Mouse (Mus musculus): ENCODE results near the gene A230072I06Rik. TPM values are rescaled to one million over a fixed set of nuclear protein-coding genes. Genes with fewer than 3 reads are reported as not detected.

A230072I06Rik gene
- not detected in 2 replicates for polyA plus RNA-seq (2015; fragmentation: Nextera tagmentation; extraction: Ambion mirVana)

DNA sequence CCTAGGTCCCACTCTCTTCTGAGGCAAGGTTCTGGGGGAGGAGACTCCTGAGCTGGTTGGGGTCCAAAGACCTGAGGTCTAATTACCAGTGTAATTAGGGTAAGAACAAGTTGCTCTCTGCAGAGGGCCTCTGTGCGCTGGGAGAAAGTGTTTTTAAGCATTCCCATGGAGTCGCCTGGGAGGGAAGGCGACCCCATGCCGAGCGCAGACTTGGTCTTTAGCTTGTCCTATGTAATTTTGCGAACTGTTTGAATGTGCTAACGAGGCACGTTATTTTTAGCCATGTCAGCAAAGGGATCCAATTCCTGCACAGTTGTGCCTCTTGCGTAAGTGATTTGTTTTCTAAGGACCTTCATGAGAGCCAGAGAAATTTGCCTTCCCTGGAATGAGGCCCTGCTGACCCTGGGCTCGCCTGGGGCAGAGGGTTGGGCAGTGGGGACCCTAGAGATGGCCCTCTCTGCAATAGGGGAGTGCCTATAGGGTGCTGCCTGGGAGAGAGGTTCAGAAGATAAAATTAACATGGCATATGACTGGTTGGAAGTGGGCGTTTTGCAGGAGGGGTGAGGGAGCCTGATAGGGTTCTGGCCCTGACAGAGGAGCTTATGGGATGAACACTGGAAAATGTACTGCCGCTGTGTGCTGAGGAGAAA, at the start of gene A230072I06Rik:
TSS of gene A230072I06Rik (plus strand) at position 157 of the 650 bp plus-strand sequence.
- H3K4me3 ChIP-seq, result no peak within 1 kb of the TSS
- H3K27me3 ChIP-seq, result peaks cover 73% of the 10 kb centered on the region
- H3K4me1 ChIP-seq (replicated peaks), result peaks cover 16% of the 10 kb centered on the region
- no peak within 1 kb of the TSS for H3K27ac ChIP-seq (replicated peaks)
- no peak within 1 kb of the TSS for H3K4me2 ChIP-seq
- H3K36me3 ChIP-seq, result no peaks in the 10 kb centered on the region
- H3K9ac ChIP-seq, result no peak within 1 kb of the TSS
- H3K9me3 ChIP-seq, result no peaks in the 10 kb centered on the region
- no peak for ATAC-seq (ENCODE audit: low read depth)
- WGBS, result 30% methylated on average over 12 of the region's 12 CpGs

DNA sequence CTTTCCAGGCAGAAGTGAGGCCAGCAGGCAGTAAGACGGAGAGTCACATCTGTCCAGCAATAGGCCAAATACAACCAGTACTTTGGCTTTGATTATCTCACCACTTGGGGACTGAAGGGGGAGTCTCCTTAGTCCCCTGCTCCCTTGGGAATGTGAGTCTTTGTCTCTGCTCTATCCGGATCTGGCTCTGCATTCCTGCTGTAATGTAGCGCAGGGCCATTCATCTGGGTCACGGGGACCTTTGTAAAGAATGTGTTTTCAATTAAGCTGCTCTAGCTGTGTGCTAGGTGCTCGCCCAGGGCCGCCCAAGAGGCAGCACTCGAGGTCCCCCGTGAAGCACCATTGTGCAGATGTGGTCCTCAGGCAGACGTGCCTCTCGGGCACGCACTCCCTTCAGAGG, 44.6 kb upstream of the A230072I06Rik start:
- 26% methylated on average over 11 of the region's 11 CpGs for WGBS
- Histone ChIP-seq H3K4me1 (replicated peaks) (peaks cover 8% of the 10 kb centered on the region), H3K27me3 (peaks cover 33% of the 10 kb centered on the region), H3K27ac (replicated peaks) (no peak overlapping the region), H3K4me2 (no peak overlapping the region), H3K9ac (no peak overlapping the region), H3K36me3 (no peaks in the 10 kb centered on the region), H3K9me3 (no peaks in the 10 kb centered on the region), H3K4me3 (no peak overlapping the region)
- no peak for ATAC-seq (ENCODE audit: low read depth)

DNA sequence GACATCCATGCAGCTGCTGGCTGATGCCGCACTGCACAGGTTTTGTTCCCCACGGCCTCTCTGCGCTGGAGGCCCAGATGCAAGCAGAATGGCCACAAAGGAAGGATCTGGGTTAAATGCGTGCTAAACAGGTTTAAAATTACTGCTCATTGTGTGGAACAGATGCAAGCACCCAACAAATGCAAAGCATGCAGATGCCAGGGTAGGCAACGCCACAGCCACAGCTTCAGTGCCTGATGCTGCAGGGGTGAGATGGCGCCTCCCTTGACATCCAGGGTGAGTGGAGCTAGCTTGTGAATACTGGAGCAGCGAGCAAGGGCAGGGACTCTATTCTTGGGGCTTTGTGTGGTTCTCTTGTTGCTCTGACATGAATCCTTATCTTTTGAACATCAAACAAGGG, 39.8 kb upstream of the A230072I06Rik start:
- Histone ChIP-seq H3K36me3 (no peaks in the 10 kb centered on the region), H3K27me3 (peaks cover 31% of the 10 kb centered on the region), H3K27ac (replicated peaks) (no peak overlapping the region), H3K9me3 (no peaks in the 10 kb centered on the region), H3K4me3 (no peak overlapping the region), H3K4me1 (replicated peaks) (peaks cover 17% of the 10 kb centered on the region), H3K4me2 (no peak overlapping the region), H3K9ac (no peak overlapping the region)
- no peak for ATAC-seq (ENCODE audit: low read depth)
- WGBS, result 59% methylated on average over 7 of the region's 7 CpGs

DNA sequence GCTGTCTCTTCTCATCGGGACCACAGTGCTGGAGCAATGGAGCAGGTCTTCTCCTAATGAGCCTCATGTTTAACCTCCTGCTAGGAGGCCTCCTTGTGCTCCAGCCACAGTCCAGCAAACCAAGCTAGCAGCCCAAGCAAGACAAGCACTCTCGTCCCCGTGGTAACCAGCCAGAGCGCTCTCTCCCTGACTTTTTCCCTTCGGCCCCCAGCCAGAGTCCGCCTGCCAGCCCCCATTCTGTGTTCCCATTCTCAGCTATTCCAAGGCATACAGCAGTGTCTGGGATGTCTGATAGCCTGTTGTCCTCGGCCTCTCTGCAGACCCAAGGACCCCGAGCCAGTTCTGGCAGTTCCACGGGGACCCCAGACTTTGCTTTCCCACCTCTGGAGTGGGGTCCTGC, 38.5 kb upstream of the A230072I06Rik start:
- Histone ChIP-seq H3K27ac (replicated peaks) (no peak overlapping the region), H3K36me3 (no peaks in the 10 kb centered on the region), H3K4me3 (no peak overlapping the region), H3K4me1 (replicated peaks) (peaks cover 10% of the 10 kb centered on the region), H3K4me2 (no peak overlapping the region), H3K9me3 (no peaks in the 10 kb centered on the region), H3K27me3 (peaks cover 33% of the 10 kb centered on the region; the same call in 1 of the 2 replicates), H3K9ac (no peak overlapping the region)
- 44% methylated on average over 9 of the region's 9 CpGs for WGBS
- ATAC-seq (ENCODE audit: low read depth), result no peak

DNA sequence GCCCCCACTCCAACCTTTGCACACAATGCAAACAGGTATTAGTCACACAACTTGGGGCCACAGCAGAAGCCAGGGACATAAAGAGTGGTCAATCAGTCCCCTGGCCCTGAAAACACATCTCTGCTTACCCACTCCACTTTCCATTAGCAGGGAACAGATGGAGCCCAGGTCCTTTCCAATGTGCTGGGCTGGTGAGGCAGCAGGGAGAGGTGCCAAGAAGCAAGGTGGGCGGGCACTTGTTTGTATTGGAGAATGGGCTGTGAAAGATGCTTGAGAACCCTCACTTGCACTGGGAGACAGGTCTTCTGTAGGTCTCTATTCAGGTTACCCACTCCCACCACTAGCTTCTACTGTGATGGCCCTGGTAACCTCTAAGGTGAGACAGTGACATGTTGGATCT, 34.9 kb upstream of the A230072I06Rik start:
- WGBS, result 80% methylated on average over 1 of the region's 1 CpGs
- no peaks in the 10 kb centered on the region for H3K9me3 ChIP-seq
- H3K27ac ChIP-seq (replicated peaks), result no peak overlapping the region
- H3K4me3 ChIP-seq, result no peak overlapping the region
- H3K4me2 ChIP-seq, result no peak overlapping the region
- H3K9ac ChIP-seq, result no peak overlapping the region
- ATAC-seq (ENCODE audit: low read depth), result no peak
- no peaks in the 10 kb centered on the region for H3K36me3 ChIP-seq
- H3K4me1 ChIP-seq (replicated peaks), result peaks cover 10% of the 10 kb centered on the region
- H3K27me3 ChIP-seq, result peaks cover 28% of the 10 kb centered on the region

DNA sequence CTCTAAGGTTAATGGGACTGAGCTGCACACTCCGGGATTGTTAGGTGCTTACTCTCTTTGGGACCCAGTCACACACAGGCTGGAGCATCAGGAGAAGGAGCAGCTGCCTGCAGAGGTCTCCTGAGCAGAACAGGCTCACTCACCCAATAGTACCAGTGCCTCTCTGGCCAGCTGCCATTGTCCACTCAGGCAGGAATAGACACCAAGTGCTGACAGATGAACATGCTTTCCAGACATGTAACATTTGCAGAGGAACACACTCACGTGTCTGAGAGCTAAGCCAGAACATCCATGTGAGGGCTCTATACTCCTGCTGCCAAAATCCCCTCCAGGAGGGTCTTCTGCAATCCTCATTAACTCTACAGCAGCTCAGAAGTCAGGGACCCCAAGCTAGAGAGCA, 18.7 kb upstream of the A230072I06Rik start:
- Histone ChIP-seq H3K4me2 (no peak overlapping the region), H3K36me3 (no peaks in the 10 kb centered on the region), H3K9me3 (no peaks in the 10 kb centered on the region), H3K27ac (replicated peaks) (no peak overlapping the region), H3K9ac (no peak overlapping the region), H3K4me1 (replicated peaks) (no peaks in the 10 kb centered on the region), H3K4me3 (no peak overlapping the region), H3K27me3 (peaks cover 68% of the 10 kb centered on the region)
- 85% methylated on average over 2 of the region's 2 CpGs for WGBS
- no peak for ATAC-seq (ENCODE audit: low read depth)

DNA sequence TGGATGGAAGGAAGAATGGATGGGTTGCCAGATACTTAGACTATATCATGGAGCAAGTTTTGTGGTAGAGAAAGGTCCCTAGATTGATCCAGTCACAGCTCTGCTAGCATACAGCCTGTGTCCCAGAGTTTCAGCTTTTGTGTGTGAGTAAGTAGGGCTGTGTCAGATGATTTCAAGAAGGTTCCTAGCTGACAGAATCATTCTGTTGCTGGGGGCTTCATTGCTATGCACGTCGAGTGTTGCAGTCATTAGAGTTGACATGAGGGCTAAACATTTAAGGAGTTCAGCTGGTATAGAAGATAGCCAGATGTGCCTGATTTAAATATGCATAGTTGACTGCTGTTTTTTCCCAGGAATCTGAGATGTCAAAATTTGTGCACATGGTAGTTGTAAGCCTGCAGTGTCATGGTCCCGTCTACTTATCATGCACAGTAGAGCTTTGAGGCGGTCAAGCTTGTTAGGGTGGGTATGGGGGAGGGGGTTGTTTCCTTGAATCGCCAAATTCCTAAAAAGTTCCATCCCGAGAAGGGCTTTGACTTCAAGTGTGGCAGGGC, 18.1 kb upstream of the A230072I06Rik start:
- 78% methylated on average over 6 of the region's 6 CpGs for WGBS
- H3K27ac ChIP-seq (replicated peaks), result no peak overlapping the region
- H3K9ac ChIP-seq, result no peak overlapping the region
- no peak overlapping the region for H3K4me2 ChIP-seq
- no peak for ATAC-seq (ENCODE audit: low read depth)
- no peaks in the 10 kb centered on the region for H3K9me3 ChIP-seq
- H3K27me3 ChIP-seq, result peaks cover 70% of the 10 kb centered on the region
- H3K36me3 ChIP-seq, result no peaks in the 10 kb centered on the region
- no peak overlapping the region for H3K4me3 ChIP-seq
- H3K4me1 ChIP-seq (replicated peaks), result no peaks in the 10 kb centered on the region

DNA sequence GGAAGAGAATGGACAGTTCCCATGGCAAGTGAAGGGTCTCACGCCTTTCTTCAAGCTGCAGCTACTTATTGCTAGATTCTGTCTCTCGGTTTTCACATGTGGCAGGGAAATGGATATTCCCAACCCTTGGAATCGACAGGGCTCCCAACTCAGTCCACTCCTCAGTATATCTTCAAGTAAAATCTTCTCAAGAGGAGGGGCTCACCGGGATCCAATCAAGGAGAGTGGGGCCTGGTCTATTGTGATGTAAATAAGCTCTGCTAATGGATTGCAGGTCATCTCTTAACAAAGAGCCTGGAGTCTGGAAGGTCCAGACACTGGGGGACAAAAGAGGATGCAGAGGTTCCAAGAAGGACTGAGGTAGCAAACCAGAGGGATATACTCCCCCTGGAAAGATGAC, 17.1 kb upstream of the A230072I06Rik start:
- no peak overlapping the region for H3K4me2 ChIP-seq
- H3K36me3 ChIP-seq, result no peaks in the 10 kb centered on the region
- whole genome bisulfite sequencing, result 48% methylated on average over 4 of the region's 4 CpGs
- H3K4me1 ChIP-seq (replicated peaks), result no peaks in the 10 kb centered on the region
- H3K9me3 ChIP-seq, result no peaks in the 10 kb centered on the region
- no peak for ATAC-seq (ENCODE audit: low read depth)
- H3K9ac ChIP-seq, result no peak overlapping the region
- H3K27me3 ChIP-seq, result peaks cover 74% of the 10 kb centered on the region
- H3K27ac ChIP-seq (replicated peaks), result no peak overlapping the region
- no peak overlapping the region for H3K4me3 ChIP-seq

DNA sequence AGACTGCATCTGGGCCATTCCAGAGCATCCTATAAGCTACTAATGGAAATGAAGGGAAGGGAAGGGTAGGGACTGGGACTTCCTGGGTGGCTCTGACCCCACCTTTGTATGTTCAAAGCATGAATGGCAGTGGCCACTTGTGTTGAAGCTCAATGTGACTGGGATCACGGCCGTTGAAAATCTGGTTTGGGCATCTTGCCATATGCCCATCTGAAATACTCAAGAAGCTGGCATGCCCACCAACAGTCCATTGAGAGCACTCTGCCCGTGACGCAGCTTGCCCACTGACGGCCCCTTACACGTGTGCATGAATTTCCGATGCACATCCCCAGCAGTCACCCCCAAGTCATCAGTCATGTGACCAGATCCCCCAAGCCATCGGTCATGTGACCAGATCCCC, 13.6 kb upstream of the A230072I06Rik start:
- no peak overlapping the region for H3K27ac ChIP-seq (replicated peaks)
- no peak overlapping the region for H3K9ac ChIP-seq
- H3K4me2 ChIP-seq, result no peak overlapping the region
- peaks cover 68% of the 10 kb centered on the region for H3K27me3 ChIP-seq
- H3K4me3 ChIP-seq, result no peak overlapping the region
- H3K9me3 ChIP-seq, result no peaks in the 10 kb centered on the region
- H3K36me3 ChIP-seq, result no peaks in the 10 kb centered on the region
- WGBS, result 90% methylated on average over 8 of the region's 8 CpGs
- no peaks in the 10 kb centered on the region; the same call in 1 of the 2 replicates for H3K4me1 ChIP-seq (replicated peaks)
- ATAC-seq (ENCODE audit: low read depth), result no peak

DNA sequence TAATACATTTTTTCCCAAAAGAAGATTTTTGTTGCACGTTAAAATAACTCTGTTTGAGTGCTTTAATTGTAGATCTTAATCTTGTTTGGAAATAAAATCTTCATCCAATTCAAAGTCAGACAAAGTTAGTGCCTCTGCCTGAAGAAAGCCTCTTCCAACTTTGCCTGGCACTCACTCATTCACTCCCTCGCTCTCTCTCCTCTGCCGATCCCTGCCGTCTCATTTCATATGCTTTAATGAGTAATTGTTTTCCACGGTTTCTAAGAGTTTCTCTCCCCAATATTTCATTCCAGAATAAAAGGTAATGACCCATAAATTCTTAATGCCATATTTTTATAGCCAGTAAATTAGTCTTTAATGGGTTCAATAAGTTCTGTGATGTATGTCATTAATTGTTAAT, 10.8 kb upstream of the A230072I06Rik start:
- WGBS, result 28% methylated on average over 5 of the region's 5 CpGs
- peaks cover 71% of the 10 kb centered on the region for H3K27me3 ChIP-seq
- no peak overlapping the region for H3K4me3 ChIP-seq
- no peak overlapping the region for H3K4me2 ChIP-seq
- no peaks in the 10 kb centered on the region for H3K36me3 ChIP-seq
- H3K4me1 ChIP-seq (replicated peaks), result no peaks in the 10 kb centered on the region; the same call in 1 of the 2 replicates
- ATAC-seq (ENCODE audit: low read depth), result no peak
- no peak overlapping the region for H3K27ac ChIP-seq (replicated peaks)
- H3K9me3 ChIP-seq, result no peaks in the 10 kb centered on the region
- H3K9ac ChIP-seq, result no peak overlapping the region

DNA sequence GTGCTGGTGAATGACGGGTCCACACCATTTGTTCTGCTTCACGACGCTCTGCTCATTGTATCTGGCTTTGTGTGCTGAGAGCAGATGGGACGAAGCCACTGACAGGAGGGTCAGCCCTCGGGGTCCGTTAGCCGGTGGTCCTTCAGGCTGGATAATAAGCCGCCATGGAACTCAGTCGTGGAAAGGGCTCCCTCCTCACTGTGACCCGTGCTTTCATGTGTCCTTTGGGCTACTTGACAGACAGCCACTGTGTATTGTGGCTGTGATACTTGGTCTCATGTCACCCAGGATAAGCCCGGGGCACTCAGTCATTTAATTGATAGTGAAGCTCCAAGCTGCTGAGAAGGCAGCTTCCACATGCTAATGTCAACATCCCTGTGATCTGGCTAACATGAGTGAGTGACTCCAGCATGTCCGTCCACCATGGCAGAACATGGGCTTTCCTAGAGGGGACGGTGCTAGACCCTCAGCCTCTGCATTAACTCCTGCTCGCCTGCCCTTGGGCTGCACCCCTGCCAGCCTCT, 10.3 kb upstream of the A230072I06Rik start:
- Histone ChIP-seq H3K9me3 (no peaks in the 10 kb centered on the region), H3K9ac (no peak overlapping the region), H3K36me3 (no peaks in the 10 kb centered on the region), H3K27me3 (peaks cover 71% of the 10 kb centered on the region), H3K27ac (replicated peaks) (no peak overlapping the region), H3K4me2 (no peak overlapping the region), H3K4me1 (replicated peaks) (no peaks in the 10 kb centered on the region; the same call in 1 of the 2 replicates), H3K4me3 (no peak overlapping the region)
- 21% methylated on average over 14 of the region's 14 CpGs for WGBS
- ATAC-seq (ENCODE audit: low read depth), result peak; percentile 61

DNA sequence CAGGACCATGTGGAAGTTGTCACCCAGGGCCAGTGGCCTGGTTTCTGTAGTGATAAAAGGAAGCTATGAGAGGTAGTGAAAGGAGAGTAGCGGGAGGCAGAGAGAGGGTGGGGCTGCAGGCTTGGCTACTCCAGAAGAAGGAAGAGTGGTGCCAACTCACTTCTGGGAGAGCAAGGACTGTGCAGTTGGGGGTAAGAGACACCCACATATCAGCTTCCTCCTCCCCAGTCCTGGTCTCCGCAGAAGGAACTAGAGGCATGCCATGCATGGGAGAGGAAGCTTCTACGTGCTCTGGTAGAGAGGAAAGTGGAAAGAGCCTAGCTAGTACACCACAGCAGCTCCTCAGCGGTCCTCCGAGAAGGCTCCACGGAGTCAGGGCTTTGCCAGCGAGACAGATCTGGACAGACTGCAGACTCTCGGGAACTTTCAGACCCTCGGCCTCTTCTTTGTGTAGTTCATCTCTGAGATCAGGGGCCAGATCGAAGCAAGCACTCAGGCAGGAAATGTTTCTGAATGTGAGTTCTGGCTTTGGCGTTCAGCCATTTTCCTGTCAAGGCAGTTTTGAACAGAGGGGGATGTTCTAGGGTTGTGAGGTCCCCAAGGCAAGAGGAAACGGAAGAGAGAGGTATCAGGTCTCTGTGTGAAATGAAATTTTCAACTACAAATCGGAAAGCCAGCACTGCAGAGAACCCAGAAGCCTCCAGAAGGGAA, 1.0 kb downstream of the A230072I06Rik start:
- Histone ChIP-seq H3K27ac (replicated peaks) (no peak overlapping the region), H3K36me3 (no peaks in the 10 kb centered on the region), H3K4me3 (no peak overlapping the region), H3K4me1 (replicated peaks) (peaks cover 16% of the 10 kb centered on the region), H3K4me2 (no peak overlapping the region), H3K9me3 (no peaks in the 10 kb centered on the region), H3K9ac (no peak overlapping the region), H3K27me3 (peaks cover 77% of the 10 kb centered on the region)
- WGBS, result 79% methylated on average over 13 of the region's 13 CpGs
- ATAC-seq (ENCODE audit: low read depth), result no peak
